Mouse (Mus musculus) hindbrain, postnatal 0 days (tissue): ENCODE results near the gene Ahdc1. TPM values are rescaled to one million over a fixed set of nuclear protein-coding genes. Genes with fewer than 3 reads are reported as not detected.
A peak's percentile ranks its signal among the peaks of the same experiment; 100 is the strongest.

Experiments used
- ATAC-seq: fragments of 200-750 bp; cut with Nextera tagmentation; 2 replicates; pipeline ENCODE4 v1.8.0; 2017; ENCODE audit warnings: mild to moderate bottlenecking, moderate TSS enrichment, moderate library complexity
- DNase-seq: peaks from one replicate; pipeline ENCODE4 v3.0.0-alpha.2; 2015; ENCODE audit warnings: low spot score
- H3K27ac ChIP-seq: fragments of 300-500 bp; sonication (generic); 2 replicates; pipeline ENCODE4 v1.5.1; 2014; ENCODE audit warnings: mild to moderate bottlenecking
- H3K27me3 ChIP-seq: fragments of 300-500 bp; sonication (generic); 2 replicates; pipeline ENCODE4 v1.6.1; 2014; ENCODE audit warnings: low read length, mixed read lengths; ENCODE audit not compliant: insufficient read depth
- H3K36me3 ChIP-seq: fragments of 300-500 bp; sonication (generic); 2 replicates; pipeline ENCODE4 v1.6.1; 2014; ENCODE audit warnings: low read length, mixed read lengths; ENCODE audit not compliant: insufficient read depth
- H3K4me1 ChIP-seq: fragments of 300-500 bp; sonication (generic); 2 replicates; pipeline ENCODE4 v1.6.1; 2014; ENCODE audit warnings: antibody characterized with exemption, low read length, mixed read lengths; ENCODE audit not compliant: insufficient read depth
- H3K4me2 ChIP-seq: fragments of 300-500 bp; sonication (generic); 2 replicates; pipeline ENCODE4 v1.6.1; 2014; ENCODE audit warnings: low read depth, mild to moderate bottlenecking, low read length, moderate library complexity, mixed read lengths
- H3K4me3 ChIP-seq: fragments of 300-500 bp; sonication (generic); 2 replicates; pipeline ENCODE4 v1.5.1; 2014; ENCODE audit warnings: low read length
- H3K9ac ChIP-seq: fragments of 300-500 bp; sonication (generic); replicated peaks from 2 replicates; pipeline ENCODE4 v1.6.1; 2014; ENCODE audit warnings: mild to moderate bottlenecking, low read length, moderate library complexity, mixed read lengths
- H3K9me3 ChIP-seq: fragments of 300-500 bp; sonication (generic); 2 replicates; pipeline ENCODE4 v1.6.1; 2016; ENCODE audit warnings: low read length, mixed read lengths
- CTCF ChIP-seq: IDR thresholded peaks from 2 replicates; pipeline ENCODE4 v1.5.1; 2016; ENCODE audit warnings: antibody characterized with exemption, control low read depth, low read depth
- WGBS: fragments of 180-500 bp; shearing (Covaris S2); extraction: QIAGEN DNeasy Blood & Tissue Kit; methylation state at CpG from one replicate; pipeline ENCODE4 v1.1.7; 2014; 5-methylcytosine and 5-hydroxymethylcytosine counted together
- polyA plus RNA-seq: library from polyadenylated mRNA; unstranded; fragments of >200 nt; fragmentation: Nextera tagmentation; extraction: Ambion mirVana; gene quantifications from 2 replicates; pipeline ENCODE4 v1.2.1, GENCODE M21; 2015
- total RNA-seq: library from RNA; depleted of rRNA; stranded (reverse); fragments of >200 nt; gene quantifications from 2 replicates; pipeline ENCODE4 v1.2.3, GENCODE M21; 2014

Gene Ahdc1
- total and polyA plus RNA-seq, 2 experiments from 2014 or later: 10.8 to 106 TPM

DNA sequence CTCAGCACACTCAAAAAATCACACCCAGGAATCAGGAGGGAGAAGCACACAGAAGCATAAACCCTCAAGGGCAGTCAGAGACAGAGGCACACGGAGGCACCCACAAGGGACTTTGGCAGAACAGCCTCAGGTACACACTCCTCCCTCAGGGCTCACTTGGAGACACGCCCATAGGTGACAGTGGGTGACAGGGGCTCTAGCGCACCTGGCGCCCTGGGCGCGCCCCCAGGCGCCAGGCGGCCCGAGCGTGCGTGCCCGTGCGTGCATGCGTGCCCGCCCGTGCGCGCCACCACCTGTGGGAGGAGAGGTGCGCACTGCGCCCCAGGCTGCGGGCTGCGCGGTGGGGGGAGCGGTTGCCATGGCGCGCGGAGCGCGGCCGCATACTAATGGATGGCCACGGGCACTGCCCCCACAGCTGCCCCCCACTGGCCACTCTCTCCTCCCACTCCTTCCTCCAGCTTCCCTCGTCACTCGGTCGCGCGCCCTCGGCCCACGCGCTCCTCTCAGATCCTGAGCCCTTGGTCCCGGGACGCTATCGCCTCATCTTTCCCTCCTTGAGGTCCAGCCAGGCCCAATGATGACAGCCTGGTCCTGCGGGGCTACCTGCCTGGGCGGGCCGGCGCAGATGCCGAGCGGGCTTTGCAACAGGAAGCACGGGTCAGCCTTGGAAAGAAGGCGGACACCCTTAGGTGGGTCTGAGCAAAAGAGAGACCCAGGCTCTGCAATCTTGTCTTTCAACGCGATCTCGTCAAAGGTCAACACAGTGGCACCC lies 74.1 kb downstream of the Ahdc1 start:
- peak overlapping the region; percentile 85 for H3K4me2 ChIP-seq
- ATAC-seq (peak; percentile 77), DNase-seq (peak; percentile 77)
- H3K4me1 ChIP-seq: peaks cover 36% of the 10 kb centered on the region
- no peaks in the 10 kb centered on the region; the same call in 1 of the 2 replicates for H3K36me3 ChIP-seq
- peak overlapping the region; percentile 58 for H3K9ac ChIP-seq
- TF ChIP-seq CTCF: peak; percentile 30; the same call in 1 of the 2 replicates
- no peaks in the 10 kb centered on the region for H3K27me3 ChIP-seq
- H3K4me3 ChIP-seq: peak overlapping the region; percentile 33
- 2% methylated on average over 53 of the region's 53 CpGs for WGBS
- H3K27ac ChIP-seq: peak overlapping the region; percentile 86
- H3K9me3 ChIP-seq: no peaks in the 10 kb centered on the region

DNA sequence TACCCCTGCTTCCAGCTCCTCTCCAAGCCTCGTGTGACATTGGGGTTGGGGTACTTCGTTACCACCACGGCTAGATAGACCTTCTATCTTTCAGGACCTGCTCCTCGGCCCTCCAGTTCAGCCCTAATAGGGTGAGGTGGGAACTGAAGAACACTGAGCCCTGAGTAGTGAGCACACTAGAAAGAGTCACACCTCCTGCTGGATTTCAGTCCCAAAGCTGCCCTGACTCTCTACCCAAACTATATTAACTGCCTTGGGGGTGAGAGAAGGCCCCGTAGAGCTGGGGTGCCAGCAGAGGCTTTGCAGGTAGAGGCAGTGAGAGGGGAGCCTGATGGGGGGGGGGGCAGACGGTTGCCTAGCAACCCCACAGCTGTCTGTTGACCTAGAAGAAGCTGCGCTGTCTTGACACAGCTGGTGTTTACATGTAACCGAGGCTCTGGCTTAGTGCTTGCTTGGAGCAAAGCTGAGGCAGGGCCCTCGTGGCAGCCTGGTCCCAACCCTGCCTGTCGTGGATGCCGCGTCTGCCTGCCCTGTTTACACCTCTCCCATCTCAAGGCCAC lies 74.8 kb downstream of the Ahdc1 start:
- peak; percentile 25; the same call in 1 of the 2 replicates for ATAC-seq
- DNase-seq: peak; percentile 61
- peaks cover 43% of the 10 kb centered on the region for H3K4me1 ChIP-seq
- H3K9ac ChIP-seq: peak overlapping the region; percentile 58; the same call in 1 of the 2 replicates
- no peak for TF ChIP-seq CTCF
- peak overlapping the region; percentile 86 for H3K27ac ChIP-seq
- peak overlapping the region; percentile 85 for H3K4me2 ChIP-seq
- 16% methylated on average over 12 of the region's 12 CpGs for WGBS
- peak overlapping the region; percentile 33; the same call in 1 of the 2 replicates for H3K4me3 ChIP-seq
- H3K36me3 ChIP-seq: no peaks in the 10 kb centered on the region; the same call in 1 of the 2 replicates
- H3K27me3 ChIP-seq: no peaks in the 10 kb centered on the region
- H3K9me3 ChIP-seq: no peaks in the 10 kb centered on the region

DNA sequence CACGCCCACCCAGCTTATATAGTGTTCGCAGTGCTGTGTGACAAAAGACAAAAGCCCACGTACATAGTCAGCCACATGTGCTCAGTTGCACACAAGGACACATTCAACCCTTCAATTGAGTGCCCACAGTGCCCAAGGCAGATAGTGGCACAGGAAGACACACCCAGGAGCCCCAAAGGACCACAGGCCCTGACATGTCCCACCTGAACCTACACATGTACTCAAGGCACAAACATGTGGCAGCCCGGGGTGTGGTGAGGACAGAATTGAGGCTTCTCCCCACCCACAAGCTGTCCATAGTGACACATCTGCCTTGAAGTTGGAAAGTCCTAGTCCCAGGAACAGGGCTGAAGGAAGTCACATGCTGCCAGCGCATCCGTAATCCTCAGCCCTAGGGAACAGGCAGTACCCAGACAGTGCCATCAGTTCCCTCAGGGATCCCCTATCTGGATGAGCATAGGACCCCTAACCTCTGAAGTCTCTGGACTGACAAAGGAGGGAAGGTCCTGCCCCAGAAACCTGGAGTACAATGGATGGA lies 76.2 kb downstream of the Ahdc1 start:
- Histone ChIP-seq H3K4me2 (no peak overlapping the region), H3K27ac (no peak overlapping the region), H3K9me3 (no peaks in the 10 kb centered on the region), H3K4me3 (no peak overlapping the region), H3K9ac (no peak overlapping the region), H3K36me3 (no peaks in the 10 kb centered on the region), H3K27me3 (no peaks in the 10 kb centered on the region), H3K4me1 (peaks cover 52% of the 10 kb centered on the region)
- DNase-seq (no peak), ATAC-seq (no peak)
- 84% methylated on average over 6 of the region's 6 CpGs for WGBS
- TF ChIP-seq CTCF: no peak

DNA sequence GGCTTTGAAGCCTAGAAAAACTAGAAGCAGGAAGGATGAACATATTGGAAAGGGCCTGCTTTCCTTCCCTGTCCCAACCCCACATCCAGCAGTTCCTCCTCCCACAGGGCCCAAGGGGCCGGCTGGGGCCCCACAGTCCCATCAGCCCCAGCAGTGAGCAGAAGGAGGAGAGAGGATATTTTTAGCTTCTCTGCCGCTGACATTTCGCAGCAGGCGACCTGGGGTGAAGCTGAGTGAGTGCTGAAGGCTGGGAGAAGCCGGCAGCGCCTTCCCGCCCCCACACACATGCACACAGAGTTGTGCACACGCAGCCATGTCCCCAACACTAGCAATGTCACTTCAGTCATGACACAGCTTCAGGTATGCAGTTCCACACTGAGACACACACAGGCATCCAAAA lies 76.8 kb downstream of the Ahdc1 start:
- H3K36me3 ChIP-seq: no peaks in the 10 kb centered on the region
- no peak for ATAC-seq
- no peak overlapping the region for H3K4me2 ChIP-seq
- H3K4me1 ChIP-seq: peaks cover 56% of the 10 kb centered on the region
- H3K27me3 ChIP-seq: no peaks in the 10 kb centered on the region
- WGBS: 46% methylated on average over 8 of the region's 8 CpGs
- H3K9ac ChIP-seq: no peak overlapping the region
- H3K4me3 ChIP-seq: no peak overlapping the region
- DNase-seq: no peak
- H3K9me3 ChIP-seq: no peaks in the 10 kb centered on the region
- no peak for TF ChIP-seq CTCF
- H3K27ac ChIP-seq: no peak overlapping the region

DNA sequence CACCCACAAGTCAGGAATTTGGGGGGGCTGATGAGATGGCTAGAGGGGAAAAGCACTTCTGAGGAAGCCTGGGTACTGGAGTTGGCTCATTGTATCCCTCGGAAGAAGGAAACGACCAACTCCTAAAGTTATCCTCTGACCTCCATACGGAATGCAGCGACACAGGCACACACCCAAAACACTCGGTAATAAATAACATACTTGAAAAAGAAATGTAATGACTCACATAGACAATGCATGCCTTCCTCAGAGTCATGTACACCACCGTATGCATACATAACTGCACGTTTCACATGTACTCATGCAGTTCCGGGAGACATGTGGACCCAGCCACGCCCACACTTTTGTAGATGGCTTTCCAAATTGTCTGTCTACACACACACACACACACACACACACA lies 78.3 kb downstream of the Ahdc1 start:
- WGBS: 82% methylated on average over 9 of the region's 9 CpGs
- peaks cover 61% of the 10 kb centered on the region for H3K4me1 ChIP-seq
- DNase-seq (no peak), ATAC-seq (no peak)
- TF ChIP-seq CTCF: no peak
- no peaks in the 10 kb centered on the region for H3K36me3 ChIP-seq
- H3K9ac ChIP-seq: no peak overlapping the region
- no peak overlapping the region for H3K4me2 ChIP-seq
- H3K9me3 ChIP-seq: no peaks in the 10 kb centered on the region
- no peak overlapping the region for H3K4me3 ChIP-seq
- no peaks in the 10 kb centered on the region for H3K27me3 ChIP-seq
- no peak overlapping the region for H3K27ac ChIP-seq

DNA sequence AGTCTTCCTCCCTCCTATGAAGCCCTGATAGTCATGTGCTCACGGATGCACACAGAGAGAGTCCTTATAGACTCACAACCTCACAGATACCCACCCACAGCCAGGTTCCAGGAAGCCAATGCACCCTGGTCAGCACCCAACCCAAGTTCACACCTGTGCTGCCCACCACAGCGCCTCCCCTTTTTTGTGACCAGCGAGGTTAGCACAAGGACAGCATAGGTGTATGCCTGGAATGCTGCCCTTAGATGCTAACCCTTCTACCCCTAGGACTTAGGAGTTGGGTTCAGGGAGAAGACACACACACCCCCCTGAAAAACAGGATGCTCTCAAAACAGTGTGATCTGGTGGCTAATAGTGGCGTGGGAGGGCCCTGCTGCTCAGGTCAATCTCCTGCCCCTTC lies 78.7 kb downstream of the Ahdc1 start:
- DNase-seq (no peak), ATAC-seq (no peak)
- Histone ChIP-seq H3K36me3 (no peaks in the 10 kb centered on the region), H3K9ac (no peak overlapping the region), H3K27me3 (no peaks in the 10 kb centered on the region), H3K9me3 (no peaks in the 10 kb centered on the region), H3K4me3 (no peak overlapping the region), H3K4me1 (peaks cover 59% of the 10 kb centered on the region), H3K27ac (peak overlapping the region; percentile 87), H3K4me2 (no peak overlapping the region)
- TF ChIP-seq CTCF: no peak
- WGBS: 72% methylated on average over 4 of the region's 4 CpGs
